Mouse (Mus musculus) liver, embryonic 16.5 days (tissue): ENCODE results near the gene Ercc4. TPM values are rescaled to one million over a fixed set of nuclear protein-coding genes. Genes with fewer than 3 reads are reported as not detected.

ENCODE experiments used
- polyA plus RNA-seq: library from polyadenylated mRNA; unstranded; fragments of >200 nt; fragmentation: Nextera tagmentation; extraction: Ambion mirVana; gene quantifications from 2 replicates; pipeline ENCODE4 v1.2.1, GENCODE M21; 2015

Gene Ercc4
- polyA plus RNA-seq, 1 experiment from 2014 or later: 3.7 TPM

Other genes with a start within 250 kb of the Ercc4 start
- 3.0 and 4.5 TPM in 2 replicates for gene Mrtfb, start 146.8 kb downstream of the Ercc4 start, polyA plus RNA-seq